16 mouse cellular contexts compared by ENCODE assay signal in genomic region chr11:113572641-113573040, GRCm38 (mm10). TPM values are rescaled to one million over a fixed set of nuclear protein-coding genes. Genes with fewer than 3 reads are reported as not detected.
DNase-seq lines count a peak whose midpoint lies in the region; ATAC-seq and TF ChIP-seq lines count a peak whose summit lies in the region.
"Had no signal": no experiment of that assay in that cellular context is flagged by ENCODE, and none has a peak within 500 bp of the region (broad histone marks: within the 10 kb centered on the region; RNA-seq: fewer than 3 reads in every experiment).

No protein-coding gene starts in this region.

- no peak for TF ChIP-seq EP300 in lung, postnatal 0 days (IDR thresholded peaks at IDR 0.05)

- H3K27ac ChIP-seq in heart, embryonic 16.5 days (ENCODE audit: low read length): peak overlapping the region; percentile 37; the same call in 1 of the 2 replicates
- H3K27ac ChIP-seq in lung, postnatal 0 days (ENCODE audit: low read length): no peak overlapping the region
- H3K27ac ChIP-seq: embryonic facial prominence, embryonic 13.5 days; macrophage had no signal

- no peaks in the 10 kb centered on the region for H3K9me3 ChIP-seq in heart, embryonic 16.5 days (replicated peaks; ENCODE audit: control insufficient read depth, low read length)
- H3K9me3 ChIP-seq in lung, postnatal 0 days (ENCODE audit: low read length): no peaks in the 10 kb centered on the region
- H3K9me3 ChIP-seq: embryonic facial prominence, embryonic 13.5 days had no signal

- 44% methylated on average over 6 of the region's 6 CpGs for WGBS in heart, embryonic 16.5 days
- WGBS in lung, postnatal 0 days: 43% methylated on average over 6 of the region's 6 CpGs

- no peaks in the 10 kb centered on the region for H3K27me3 ChIP-seq in heart, embryonic 16.5 days (ENCODE audit: control insufficient read depth, insufficient read depth, low read length)
- no peaks in the 10 kb centered on the region for H3K27me3 ChIP-seq in lung, postnatal 0 days (replicated peaks; ENCODE audit: insufficient read depth, low read length)
- H3K27me3 ChIP-seq: CH12.LX; embryonic facial prominence, embryonic 13.5 days had no signal

- H3K4me2 ChIP-seq in heart, embryonic 16.5 days (ENCODE audit: low read depth, low read length): 0 out of 2 replicates have a peak overlapping the region, but pooled peaks have one; percentile 3
- H3K4me2 ChIP-seq in lung, postnatal 0 days (replicated peaks; ENCODE audit: low read depth, low read length): no peak overlapping the region
- H3K4me2 ChIP-seq: embryonic facial prominence, embryonic 13.5 days had no signal

- no peaks in the 10 kb centered on the region for H3K36me3 ChIP-seq in heart, embryonic 16.5 days (ENCODE audit: control insufficient read depth, insufficient read depth)
- no peaks in the 10 kb centered on the region for H3K36me3 ChIP-seq in lung, postnatal 0 days (ENCODE audit: insufficient read depth, low read length)
- H3K36me3 ChIP-seq: embryonic facial prominence, embryonic 13.5 days had no signal

- H3K4me1 ChIP-seq in heart, embryonic 16.5 days (ENCODE audit: control insufficient read depth, insufficient read depth, low read length): peaks cover 13% of the 10 kb centered on the region
- H3K4me1 ChIP-seq in lung, postnatal 0 days (ENCODE audit: insufficient read depth, low read depth, low read length): no peaks in the 10 kb centered on the region

- ATAC-seq in heart, embryonic 16.5 days (replicated peaks; ENCODE audit: extremely low read depth, insufficient read depth, low FRiP score): no peak; the same call in 1 of the 2 replicates
- ATAC-seq in lung, postnatal 0 days: no peak
- ATAC-seq: activated CD4-positive, CD25-positive, alpha-beta regulatory T cell, adult 4 months had no signal

- TF ChIP-seq CTCF in lung, postnatal 0 days (IDR thresholded peaks at IDR 0.05): no peak

- H3K4me3 ChIP-seq in heart, embryonic 16.5 days (ENCODE audit: low read length): no peak overlapping the region
- no peak overlapping the region for H3K4me3 ChIP-seq in lung, postnatal 0 days (ENCODE audit: low read depth, low read length)
- H3K4me3 ChIP-seq: embryonic facial prominence, embryonic 13.5 days had no signal

- 0 out of 2 replicates have a peak overlapping the region, but pooled peaks have one; percentile 21 for H3K9ac ChIP-seq in heart, embryonic 16.5 days (ENCODE audit: low read length)
- H3K9ac ChIP-seq in lung, postnatal 0 days (replicated peaks; ENCODE audit: low read depth): no peak overlapping the region
- H3K9ac ChIP-seq: embryonic facial prominence, embryonic 13.5 days had no signal

- DNase-seq in heart, postnatal 4 days: no peak
- DNase-seq in lung, postnatal 0 days (ENCODE audit: low spot score): peak; percentile 23
- DNase-seq in lung, postnatal 10 days: no peak
- DNase-seq in lung, postnatal 36 days: peak; percentile 46
- DNase-seq in B cell, adult 2 months: no peak
- no peak for DNase-seq in adrenal gland, adult (ENCODE audit: inconsistent age in 2 of 2, low spot score in 1 of 2)
- DNase-seq: cerebellum, adult 11 months; cerebellum, postnatal 36 days; gastrocnemius, postnatal 14 days; liver; right cerebral cortex, postnatal 25 days had no signal

RNA-seq across cellular contexts. Expression of gene Sstr2, which starts 46.5 kb away (rescaled TPM):
- 1.2 and 2.6 TPM in 2 replicates for polyA plus RNA-seq in heart, embryonic 16.5 days (2015; fragmentation: Nextera tagmentation; extraction: Ambion mirVana)
- total RNA-seq in heart, postnatal 4 days (2021): not detected
- polyA plus RNA-seq in lung, postnatal 0 days (2015; fragmentation: Nextera tagmentation; extraction: Ambion mirVana): 3.9 and 4.0 TPM in 2 replicates
- total RNA-seq: CH12.LX; gastrocnemius, postnatal 14 days had no signal
- polyA plus RNA-seq: activated CD4-positive, CD25-positive, alpha-beta regulatory T cell, adult 4 months; macrophage had no signal

Comparison
In these comparisons a context has a peak if more than half of its experiments do, and no peak if none do; other contexts are left out.
1. DNase-seq: peak in lung, postnatal 0 days (single experiment) and lung, postnatal 36 days (single experiment); none in heart, postnatal 4 days (single experiment), lung, postnatal 10 days (single experiment), B cell, adult 2 months (0 of 2) and adrenal gland, adult (0 of 2).